Mouse (Mus musculus) lung, embryonic 15.5 days (tissue): ENCODE results near the gene Strip1. TPM values are rescaled to one million over a fixed set of nuclear protein-coding genes. Genes with fewer than 3 reads are reported as not detected.
"Not testable (repeated sequence)": the region's sequence is repeated elsewhere in the genome, so short reads cannot be mapped to it uniquely, and the experiment has no call there.

Source experiments
- ATAC-seq: fragments of 200-750 bp; cut with Nextera tagmentation; 2 replicates; pipeline ENCODE4 v1.8.0; 2017; ENCODE audit warnings: moderate number of reproducible peaks, borderline replicate concordance; ENCODE audit not compliant: low FRiP score, low TSS enrichment; ENCODE audit errors: extremely low read depth
- H3K27ac ChIP-seq: fragments of 300-500 bp; sonication (generic); 2 replicates; pipeline ENCODE4 v1.5.1; 2015; ENCODE audit warnings: moderate library complexity, mild to moderate bottlenecking, inconsistent platforms
- H3K27me3 ChIP-seq: fragments of 300-500 bp; sonication (generic); 2 replicates; pipeline ENCODE4 v1.6.1; 2015; ENCODE audit warnings: inconsistent platforms
- H3K36me3 ChIP-seq: fragments of 300-500 bp; sonication (generic); 2 replicates; pipeline ENCODE4 v1.6.1; 2015; ENCODE audit warnings: inconsistent platforms
- H3K4me1 ChIP-seq: fragments of 300-500 bp; sonication (generic); 2 replicates; pipeline ENCODE4 v1.6.1; 2015; ENCODE audit warnings: inconsistent platforms
- H3K4me2 ChIP-seq: fragments of 300-500 bp; sonication (generic); 2 replicates; pipeline ENCODE4 v1.6.1; 2015; ENCODE audit warnings: inconsistent platforms, mild to moderate bottlenecking, moderate library complexity
- H3K4me3 ChIP-seq: fragments of 300-500 bp; sonication (generic); 2 replicates; pipeline ENCODE4 v1.5.1; 2015; ENCODE audit warnings: mild to moderate bottlenecking, inconsistent platforms
- H3K9ac ChIP-seq: fragments of 300-500 bp; sonication (generic); 2 replicates; pipeline ENCODE4 v1.6.1; 2015; ENCODE audit warnings: inconsistent platforms
- H3K9me3 ChIP-seq: fragments of 300-500 bp; sonication (generic); 2 replicates; pipeline ENCODE4 v1.6.1; 2016; ENCODE audit warnings: inconsistent platforms
- WGBS: fragments of 180-500 bp; shearing (Covaris S2); methylation state at CpG from one replicate; pipeline ENCODE4 v1.1.7; 2015; 5-methylcytosine and 5-hydroxymethylcytosine counted together
- polyA plus RNA-seq: library from polyadenylated mRNA; unstranded; fragments of >200 nt; fragmentation: Nextera tagmentation; extraction: Ambion mirVana; gene quantifications from 2 replicates; pipeline ENCODE4 v1.2.1, GENCODE M21; 2015

Strip1 gene
- polyA plus RNA-seq, 1 experiment from 2014 or later, result 46.7 TPM

DNA sequence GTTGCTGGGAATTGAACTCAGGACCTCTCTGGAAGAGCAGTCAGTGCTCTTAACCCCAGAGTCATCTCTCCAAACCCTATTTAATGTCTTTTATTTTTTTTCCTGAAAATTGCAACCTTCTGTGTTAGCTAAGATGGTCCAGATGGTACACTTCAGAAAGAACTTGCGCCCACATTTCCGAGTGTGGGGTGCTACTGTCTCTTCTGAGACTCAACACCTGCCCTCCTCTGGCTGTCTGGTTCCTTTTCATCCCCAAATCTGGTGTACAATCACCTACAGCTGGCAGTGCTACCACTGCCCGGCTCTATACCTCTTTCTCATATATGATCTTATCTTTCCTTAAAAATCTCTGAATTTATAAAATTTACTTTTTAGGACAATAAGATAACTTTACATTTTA lies 21.5 kb upstream of the Strip1 start:
- 91% methylated on average over 3 of the region's 3 CpGs for WGBS
- Histone ChIP-seq H3K27ac (no peak overlapping the region), H3K9me3 (no peaks in the 10 kb centered on the region), H3K36me3 (no peaks in the 10 kb centered on the region), H3K27me3 (no peaks in the 10 kb centered on the region), H3K4me3 (no peak overlapping the region), H3K4me1 (no peaks in the 10 kb centered on the region), H3K9ac (no peak overlapping the region), H3K4me2 (no peak overlapping the region)
- ATAC-seq, result no peak

GRCm38 (mm10) chr3:107650276-107650675 lies 18.8 kb upstream of the Strip1 start:
- not testable (repeated sequence) for ATAC-seq, H3K4me1 ChIP-seq, H3K9ac ChIP-seq, H3K4me2 ChIP-seq, H3K9me3 ChIP-seq, H3K27me3 ChIP-seq, H3K27ac ChIP-seq, H3K36me3 ChIP-seq, H3K4me3 ChIP-seq
- WGBS, result 56% methylated on average over 5 of the region's 5 CpGs

- Histone ChIP-seq H3K9me3 (no peaks in the 10 kb centered on the region), H3K36me3 (no peaks in the 10 kb centered on the region), H3K4me3 (no peak overlapping the region), H3K4me2 (no peak overlapping the region), H3K9ac (no peak overlapping the region), H3K27me3 (no peaks in the 10 kb centered on the region), H3K27ac (no peak overlapping the region), H3K4me1 (no peaks in the 10 kb centered on the region)
- WGBS, result 72% methylated on average over 3 of the region's 3 CpGs
- no peak for ATAC-seq
Observed at GRCm38 (mm10) chr3:107646947-107647346, 15.5 kb upstream of the Strip1 start.

DNA sequence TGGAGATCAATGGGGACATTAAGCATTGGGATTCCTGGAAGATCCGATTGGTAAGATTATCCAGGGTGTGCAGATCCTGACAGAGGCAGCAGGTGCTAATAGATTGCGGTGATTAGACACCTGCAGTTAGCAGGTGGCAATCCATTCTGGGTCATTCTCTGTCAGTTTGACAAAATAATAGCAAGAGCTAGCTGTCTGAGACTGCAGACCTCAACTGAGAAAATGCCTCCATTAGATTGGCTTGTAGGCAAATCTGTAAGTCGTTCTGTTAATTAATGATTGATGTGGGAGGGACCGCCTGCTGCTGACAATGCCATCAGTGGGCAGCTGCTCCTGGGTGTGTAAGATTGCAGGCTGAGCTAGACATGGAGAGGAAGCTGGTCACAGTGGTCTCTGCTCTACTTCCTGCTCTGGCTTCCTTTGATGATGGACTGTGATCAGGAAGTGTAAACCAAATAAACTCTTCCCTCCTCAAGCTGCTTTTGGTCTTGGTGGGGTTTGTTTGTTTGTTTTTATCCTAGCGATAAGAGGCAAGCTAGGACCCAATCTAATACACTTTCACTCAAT lies 6.2 kb upstream of the Strip1 start:
- WGBS, result 52% methylated on average over 5 of the region's 5 CpGs
- H3K27ac ChIP-seq, result no peak overlapping the region
- H3K4me3 ChIP-seq, result no peak overlapping the region
- H3K4me1 ChIP-seq, result no peaks in the 10 kb centered on the region
- no peaks in the 10 kb centered on the region for H3K36me3 ChIP-seq
- H3K27me3 ChIP-seq, result no peaks in the 10 kb centered on the region
- no peaks in the 10 kb centered on the region for H3K9me3 ChIP-seq
- no peak overlapping the region for H3K9ac ChIP-seq
- H3K4me2 ChIP-seq, result no peak overlapping the region
- ATAC-seq, result no peak

- H3K27ac ChIP-seq, result no peak overlapping the region
- ATAC-seq, result no peak
- no peak overlapping the region for H3K4me2 ChIP-seq
- H3K4me1 ChIP-seq, result no peaks in the 10 kb centered on the region
- H3K27me3 ChIP-seq, result no peaks in the 10 kb centered on the region
- no peak overlapping the region for H3K4me3 ChIP-seq
- no peak overlapping the region for H3K9ac ChIP-seq
- no peaks in the 10 kb centered on the region for H3K9me3 ChIP-seq
- 76% methylated on average over 3 of the region's 3 CpGs for WGBS
- H3K36me3 ChIP-seq, result no peaks in the 10 kb centered on the region
Observed at GRCm38 (mm10) chr3:107636236-107636635, 4.7 kb upstream of the Strip1 start.

DNA sequence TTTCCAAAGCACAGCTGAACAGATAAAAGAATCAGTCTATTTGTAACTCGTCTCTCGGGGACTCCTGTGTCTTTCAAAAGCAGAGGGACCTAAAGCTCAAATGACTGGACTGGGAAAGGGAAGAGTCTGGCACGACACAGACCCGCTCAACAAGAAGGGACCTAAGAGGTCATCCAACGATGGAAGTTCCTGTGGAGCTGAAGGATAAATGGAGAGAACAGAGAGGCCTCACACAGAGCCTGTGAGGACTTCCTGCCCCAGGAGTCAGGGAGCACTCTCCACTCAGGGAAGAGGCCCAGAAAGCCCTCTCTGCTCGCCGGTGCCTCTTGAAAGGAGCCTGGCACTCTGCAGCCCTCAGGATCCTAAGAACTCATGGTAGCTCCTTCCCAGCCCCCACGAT lies 4.3 kb upstream of the Strip1 start:
- H3K4me1 ChIP-seq, result no peaks in the 10 kb centered on the region
- H3K27me3 ChIP-seq, result no peaks in the 10 kb centered on the region
- H3K27ac ChIP-seq, result no peak overlapping the region
- no peak overlapping the region for H3K4me2 ChIP-seq
- no peak overlapping the region for H3K9ac ChIP-seq
- H3K4me3 ChIP-seq, result no peak overlapping the region
- 35% methylated on average over 8 of the region's 8 CpGs for WGBS
- no peak for ATAC-seq
- no peaks in the 10 kb centered on the region for H3K36me3 ChIP-seq
- no peaks in the 10 kb centered on the region for H3K9me3 ChIP-seq

GRCm38 (mm10) chr3:107633906-107634305 lies 2.4 kb upstream of the Strip1 start:
- Histone ChIP-seq H3K27ac (no peak overlapping the region), H3K9me3 (no peaks in the 10 kb centered on the region), H3K4me2 (no peak overlapping the region), H3K9ac (no peak overlapping the region), H3K36me3 (peaks cover 4% of the 10 kb centered on the region; the same call in 1 of the 2 replicates), H3K4me3 (no peak overlapping the region), H3K4me1 (peaks cover 11% of the 10 kb centered on the region), H3K27me3 (no peaks in the 10 kb centered on the region)
- no peak for ATAC-seq
- 91% methylated on average over 9 of the region's 9 CpGs for WGBS

- peaks cover 7% of the 10 kb centered on the region for H3K36me3 ChIP-seq
- 91% methylated on average over 4 of the region's 4 CpGs for WGBS
- H3K4me3 ChIP-seq, result no peak overlapping the region
- ATAC-seq, result no peak
- H3K9me3 ChIP-seq, result no peaks in the 10 kb centered on the region
- peaks cover 11% of the 10 kb centered on the region for H3K4me1 ChIP-seq
- no peak overlapping the region for H3K27ac ChIP-seq
- no peak overlapping the region for H3K4me2 ChIP-seq
- H3K27me3 ChIP-seq, result no peaks in the 10 kb centered on the region
- H3K9ac ChIP-seq, result no peak overlapping the region
Observed at GRCm38 (mm10) chr3:107632786-107633185, 1.3 kb upstream of the Strip1 start.

- Histone ChIP-seq H3K4me1 (peaks cover 11% of the 10 kb centered on the region), H3K4me3 (peak within 1 kb of the TSS; percentile 86), H3K36me3 (peaks cover 25% of the 10 kb centered on the region), H3K9ac (peak within 1 kb of the TSS; percentile 95), H3K4me2 (peak within 1 kb of the TSS; percentile 76), H3K27me3 (no peaks in the 10 kb centered on the region), H3K9me3 (no peaks in the 10 kb centered on the region), H3K27ac (peak within 1 kb of the TSS; percentile 86)
- ATAC-seq, result peak; percentile 70
- WGBS, result under 1% methylated on average over 46 of the region's 48 CpGs
Observed at GRCm38 (mm10) chr3:107630682-107631522, 592 bp downstream of the Strip1 start, which contains the start of gene Gm10961. Gene Gm10961, plus strand, starts transcription at chr3:107631322.

- WGBS, result 79% methylated on average over 4 of the region's 4 CpGs
- H3K36me3 ChIP-seq, result peaks cover 40% of the 10 kb centered on the region
- no peak overlapping the region for H3K4me2 ChIP-seq
- ATAC-seq, result no peak
- H3K4me1 ChIP-seq, result peaks cover 11% of the 10 kb centered on the region
- no peaks in the 10 kb centered on the region for H3K9me3 ChIP-seq
- no peak overlapping the region for H3K27ac ChIP-seq
- no peak overlapping the region for H3K4me3 ChIP-seq
- H3K9ac ChIP-seq, result no peak overlapping the region
- no peaks in the 10 kb centered on the region for H3K27me3 ChIP-seq
Observed at GRCm38 (mm10) chr3:107629411-107629810, 2.1 kb downstream of the Strip1 start.

DNA sequence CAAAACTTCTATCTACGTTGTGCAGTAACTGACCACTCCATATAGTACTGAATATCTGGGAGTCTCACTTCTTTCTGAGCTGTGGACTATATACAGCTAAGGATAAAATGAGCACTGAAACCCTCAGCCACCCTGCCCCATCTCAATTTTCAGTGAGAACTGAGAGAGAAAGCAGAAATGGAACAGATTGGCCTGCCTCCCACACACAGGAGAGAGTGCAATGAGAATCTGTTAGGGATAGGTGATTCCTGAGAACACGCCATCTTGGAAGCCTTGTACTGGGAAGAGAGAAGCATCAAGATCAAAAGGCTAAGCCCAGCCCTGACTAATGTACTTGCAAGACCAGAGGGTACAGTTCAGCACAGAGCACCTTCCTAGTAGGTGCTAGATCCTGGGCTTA lies 2.9 kb downstream of the Strip1 start:
- Histone ChIP-seq H3K27me3 (no peaks in the 10 kb centered on the region), H3K36me3 (peaks cover 47% of the 10 kb centered on the region), H3K4me3 (no peak overlapping the region), H3K9me3 (no peaks in the 10 kb centered on the region), H3K4me1 (peaks cover 11% of the 10 kb centered on the region), H3K27ac (no peak overlapping the region), H3K4me2 (no peak overlapping the region), H3K9ac (no peak overlapping the region)
- ATAC-seq, result no peak
- WGBS, result 80% methylated on average over 2 of the region's 2 CpGs

GRCm38 (mm10) chr3:107627641-107628040 lies 3.9 kb downstream of the Strip1 start:
- H3K9me3 ChIP-seq, result no peaks in the 10 kb centered on the region
- no peak overlapping the region for H3K9ac ChIP-seq
- ATAC-seq, result no peak
- WGBS, result 91% methylated on average over 7 of the region's 7 CpGs
- no peaks in the 10 kb centered on the region for H3K27me3 ChIP-seq
- no peak overlapping the region for H3K27ac ChIP-seq
- H3K36me3 ChIP-seq, result peaks cover 57% of the 10 kb centered on the region
- no peak overlapping the region for H3K4me2 ChIP-seq
- H3K4me3 ChIP-seq, result no peak overlapping the region
- peaks cover 11% of the 10 kb centered on the region for H3K4me1 ChIP-seq
